Mouse (Mus musculus) bone marrow macrophage, adult 2 months (primary cell): Measurements from ENCODE around the gene Prdm11.

ENCODE experiments used
- CTCF ChIP-seq: IDR thresholded peaks from 2 replicates; pipeline ENCODE4 v1.5.1; 2012; ENCODE audit warnings: low read depth, mild to moderate bottlenecking, low read length, moderate library complexity
- POLR2A ChIP-seq: IDR thresholded peaks from 2 replicates; pipeline ENCODE4 v1.6.1; 2012; ENCODE audit warnings: mild to moderate bottlenecking, low read depth, low read length, borderline replicate concordance

- TF ChIP-seq CTCF: no peak
- no peak for TF ChIP-seq POLR2A
These were observed 32.4 kb downstream of the Prdm11 start for GRCm38 (mm10) chr2:93013415-93014092.
